Mouse (Mus musculus): Measurements from ENCODE around the gene Tspo2. TPM values are rescaled to one million over a fixed set of nuclear protein-coding genes. Genes with fewer than 3 reads are reported as not detected.

Gene Tspo2
- polyA plus RNA-seq, 1 experiment from 2014 or later: 0.34 TPM

GRCm38 (mm10) chr17:48417521-48417920 is 33.8 kb downstream of the Tspo2 start:
- Histone ChIP-seq H3K36me3 (ENCODE audit: control insufficient read depth, insufficient read depth, low read length) (no peaks in the 10 kb centered on the region; the same call in 1 of the 2 replicates), H3K27ac (ENCODE audit: low read depth, low read length) (no peak overlapping the region), H3K9ac (ENCODE audit: low read length) (no peak overlapping the region), H3K27me3 (ENCODE audit: control insufficient read depth, insufficient read depth, low read length) (no peaks in the 10 kb centered on the region), H3K4me1 (ENCODE audit: control insufficient read depth, insufficient read depth, low read length) (no peaks in the 10 kb centered on the region), H3K4me3 (ENCODE audit: low read depth, low read length) (no peak overlapping the region), H3K9me3 (ENCODE audit: control insufficient read depth, low read length) (no peaks in the 10 kb centered on the region), H3K4me2 (ENCODE audit: low read depth) (no peak overlapping the region)
- DNase-seq (ENCODE audit: low spot score) (no peak), ATAC-seq (ENCODE audit: insufficient read depth, low FRiP score, low TSS enrichment) (no peak)
- WGBS: 96% methylated on average over 6 of the region's 6 CpGs

DNA sequence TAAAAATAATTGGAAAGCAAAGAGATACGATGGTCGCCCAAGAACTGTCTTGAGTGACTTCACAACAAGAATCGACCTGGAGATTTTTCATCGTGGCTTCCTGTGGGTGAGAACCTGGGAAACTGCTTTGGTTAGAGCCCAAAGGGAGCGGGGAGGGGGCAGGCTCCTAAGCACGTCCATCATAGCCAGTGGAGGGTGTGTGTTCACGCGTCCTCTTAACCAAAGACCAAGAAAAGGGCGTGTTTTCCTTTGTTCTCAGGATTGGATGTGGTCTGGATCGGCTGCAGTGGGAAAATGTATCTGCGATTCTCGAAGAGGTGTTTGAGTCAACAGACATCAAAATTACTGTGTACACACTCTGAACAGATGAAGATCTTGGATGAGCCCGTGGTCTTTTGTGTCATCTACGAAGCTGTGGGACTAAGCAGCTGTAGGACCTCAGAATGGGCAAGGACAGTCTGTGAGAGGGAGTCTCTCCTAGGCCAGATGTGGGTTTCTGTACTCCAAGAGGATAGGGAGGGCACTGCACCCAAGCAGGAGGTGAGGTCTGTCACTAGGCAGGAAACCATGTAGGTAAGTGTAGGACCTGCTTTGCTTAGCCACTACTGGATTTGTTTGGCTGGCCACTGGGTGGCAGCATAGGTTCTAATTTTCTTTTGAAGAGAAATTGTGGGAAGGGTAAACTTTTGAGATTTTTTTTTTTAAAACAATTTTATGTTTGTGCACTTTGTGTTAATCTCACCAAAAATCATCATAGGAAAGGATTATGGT is 34.7 kb downstream of the Tspo2 start:
- Histone ChIP-seq H3K9ac (ENCODE audit: low read length) (no peak overlapping the region), H3K4me1 (ENCODE audit: control insufficient read depth, insufficient read depth, low read length) (0 out of 2 replicates have a peak, but pooled peaks cover under 1% of the 10 kb centered on the region), H3K27ac (ENCODE audit: low read depth, low read length) (no peak overlapping the region), H3K27me3 (ENCODE audit: control insufficient read depth, insufficient read depth, low read length) (no peaks in the 10 kb centered on the region), H3K4me2 (ENCODE audit: low read depth) (no peak overlapping the region), H3K4me3 (ENCODE audit: low read depth, low read length) (no peak overlapping the region), H3K36me3 (ENCODE audit: control insufficient read depth, insufficient read depth, low read length) (no peaks in the 10 kb centered on the region; the same call in 1 of the 2 replicates), H3K9me3 (ENCODE audit: control insufficient read depth, low read length) (no peaks in the 10 kb centered on the region)
- peak; percentile 61 for DNase-seq (ENCODE audit: low spot score)
- 91% methylated on average over 14 of the region's 14 CpGs for WGBS
- ATAC-seq (ENCODE audit: insufficient read depth, low FRiP score, low TSS enrichment): no peak

- no peak overlapping the region for H3K4me3 ChIP-seq (ENCODE audit: low read depth, low read length)
- 83% methylated on average over 7 of the region's 7 CpGs for WGBS
- no peaks in the 10 kb centered on the region; the same call in 1 of the 2 replicates for H3K36me3 ChIP-seq (ENCODE audit: control insufficient read depth, insufficient read depth, low read length)
- DNase-seq (ENCODE audit: low spot score) (no peak), ATAC-seq (ENCODE audit: insufficient read depth, low FRiP score, low TSS enrichment) (no peak)
- H3K4me1 ChIP-seq (ENCODE audit: control insufficient read depth, insufficient read depth, low read length): 0 out of 2 replicates have a peak, but pooled peaks cover 4% of the 10 kb centered on the region
- no peak overlapping the region for H3K9ac ChIP-seq (ENCODE audit: low read length)
- no peaks in the 10 kb centered on the region for H3K9me3 ChIP-seq (ENCODE audit: control insufficient read depth, low read length)
- no peaks in the 10 kb centered on the region for H3K27me3 ChIP-seq (ENCODE audit: control insufficient read depth, insufficient read depth, low read length)
- no peak overlapping the region for H3K27ac ChIP-seq (ENCODE audit: low read depth, low read length)
- H3K4me2 ChIP-seq (ENCODE audit: low read depth): no peak overlapping the region
Observed at GRCm38 (mm10) chr17:48416011-48416410, 35.3 kb downstream of the Tspo2 start.

- 77% methylated on average over 8 of the region's 8 CpGs for WGBS
- H3K4me1 ChIP-seq (ENCODE audit: control insufficient read depth, insufficient read depth, low read length): peaks cover 12% of the 10 kb centered on the region
- no peaks in the 10 kb centered on the region; the same call in 1 of the 2 replicates for H3K36me3 ChIP-seq (ENCODE audit: control insufficient read depth, insufficient read depth, low read length)
- no peaks in the 10 kb centered on the region for H3K27me3 ChIP-seq (ENCODE audit: control insufficient read depth, insufficient read depth, low read length)
- DNase-seq (ENCODE audit: low spot score) (no peak), ATAC-seq (ENCODE audit: insufficient read depth, low FRiP score, low TSS enrichment) (no peak)
- peak overlapping the region; percentile 87 for H3K9ac ChIP-seq (ENCODE audit: low read length)
- H3K4me2 ChIP-seq (ENCODE audit: low read depth): peak overlapping the region; percentile 50
- H3K9me3 ChIP-seq (ENCODE audit: control insufficient read depth, low read length): no peaks in the 10 kb centered on the region
- H3K4me3 ChIP-seq (ENCODE audit: low read depth, low read length): peak overlapping the region; percentile 93
- no peak overlapping the region for H3K27ac ChIP-seq (ENCODE audit: low read depth, low read length)
Observed at GRCm38 (mm10) chr17:48411241-48411640, 40.1 kb downstream of the Tspo2 start.

- Histone ChIP-seq H3K36me3 (ENCODE audit: control insufficient read depth, insufficient read depth, low read length) (no peaks in the 10 kb centered on the region; the same call in 1 of the 2 replicates), H3K4me1 (ENCODE audit: control insufficient read depth, insufficient read depth, low read length) (peaks cover 12% of the 10 kb centered on the region), H3K4me2 (ENCODE audit: low read depth) (peak overlapping the region; percentile 50), H3K4me3 (ENCODE audit: low read depth, low read length) (peak overlapping the region; percentile 93), H3K27me3 (ENCODE audit: control insufficient read depth, insufficient read depth, low read length) (no peaks in the 10 kb centered on the region), H3K27ac (ENCODE audit: low read depth, low read length) (peak overlapping the region; percentile 100), H3K9ac (ENCODE audit: low read length) (peak overlapping the region; percentile 87), H3K9me3 (ENCODE audit: control insufficient read depth, low read length) (no peaks in the 10 kb centered on the region)
- DNase-seq (ENCODE audit: low spot score) (no peak), ATAC-seq (ENCODE audit: insufficient read depth, low FRiP score, low TSS enrichment) (peak; percentile 15)
- WGBS: 0% methylated on average over 13 of the region's 13 CpGs
Observed at GRCm38 (mm10) chr17:48410299-48410785, 41.0 kb downstream of the Tspo2 start.

GRCm38 (mm10) chr17:48409380-48410298 is 41.7 kb downstream of the Tspo2 start, which contains the start of the genes Nfya and Oard1:
Nfya (minus strand) TSS chr17:48409906.
Oard1 (plus strand) TSS chr17:48410014.
- ATAC-seq (ENCODE audit: insufficient read depth, low FRiP score, low TSS enrichment): peak; percentile 96
- peak within 1 kb of the TSS; percentile 100 for H3K27ac ChIP-seq (ENCODE audit: low read depth, low read length)
- no peaks in the 10 kb centered on the region for H3K9me3 ChIP-seq (ENCODE audit: control insufficient read depth, low read length)
- DNase-seq (ENCODE audit: low spot score): peak; percentile 100
- H3K4me3 ChIP-seq (ENCODE audit: low read depth, low read length): peak within 1 kb of the TSS; percentile 93
- H3K36me3 ChIP-seq (ENCODE audit: control insufficient read depth, insufficient read depth, low read length): no peaks in the 10 kb centered on the region; the same call in 1 of the 2 replicates
- peak within 1 kb of the TSS; percentile 99 for H3K9ac ChIP-seq (ENCODE audit: low read length)
- H3K4me2 ChIP-seq (ENCODE audit: low read depth): peak within 1 kb of the TSS; percentile 53
- H3K27me3 ChIP-seq (ENCODE audit: control insufficient read depth, insufficient read depth, low read length): no peaks in the 10 kb centered on the region
- WGBS: under 1% methylated on average over 80 of the region's 84 CpGs
- peaks cover 12% of the 10 kb centered on the region for H3K4me1 ChIP-seq (ENCODE audit: control insufficient read depth, insufficient read depth, low read length)

- Histone ChIP-seq H3K4me1 (ENCODE audit: control insufficient read depth, insufficient read depth, low read length) (peaks cover 12% of the 10 kb centered on the region), H3K4me2 (ENCODE audit: low read depth) (peak overlapping the region; percentile 53), H3K36me3 (ENCODE audit: control insufficient read depth, insufficient read depth, low read length) (no peaks in the 10 kb centered on the region; the same call in 1 of the 2 replicates), H3K27me3 (ENCODE audit: control insufficient read depth, insufficient read depth, low read length) (no peaks in the 10 kb centered on the region), H3K27ac (ENCODE audit: low read depth, low read length) (peak overlapping the region; percentile 100), H3K9ac (ENCODE audit: low read length) (peak overlapping the region; percentile 99), H3K4me3 (ENCODE audit: low read depth, low read length) (peak overlapping the region; percentile 93), H3K9me3 (ENCODE audit: control insufficient read depth, low read length) (no peaks in the 10 kb centered on the region)
- under 1% methylated on average over 45 of the region's 47 CpGs for WGBS
- ATAC-seq (ENCODE audit: insufficient read depth, low FRiP score, low TSS enrichment): peak; percentile 35
- peak; percentile 79 for DNase-seq (ENCODE audit: low spot score)
Observed at GRCm38 (mm10) chr17:48408526-48409291, 42.6 kb downstream of the Tspo2 start.

Measured in neural tube, embryonic 11.5 days (tissue).